Mouse (Mus musculus): Measurements from ENCODE around the gene Dync1i1.

Dync1i1 gene

GRCm38 (mm10) chr6:6075940-6076447 lies 350.6 kb downstream of the Dync1i1 start:
- peak; percentile 8 for DNase-seq

DNA sequence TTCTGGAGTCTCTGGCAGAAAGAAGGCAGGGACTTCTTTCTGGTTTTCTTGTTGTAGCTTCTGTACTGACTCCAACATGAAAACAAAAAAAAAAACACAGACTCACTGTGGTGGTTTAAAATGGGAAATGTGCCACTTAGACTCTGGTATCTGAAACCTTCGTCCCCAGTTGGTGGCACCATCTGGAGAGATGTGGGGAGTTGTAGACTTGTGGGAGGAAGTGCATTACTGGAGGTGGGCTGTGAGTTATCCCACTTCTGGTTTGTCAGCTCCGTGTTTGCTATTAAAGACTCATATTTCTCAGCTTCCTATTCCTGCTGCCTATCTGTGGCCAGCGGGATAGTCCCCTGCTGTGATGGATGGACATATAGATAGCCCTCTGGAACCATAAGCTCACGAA lies 351.8 kb downstream of the Dync1i1 start:
- DNase-seq = no peak
